ENCODE assay signal across 25 mouse cellular contexts in genomic region chr11:11667922-11668290, GRCm38 (mm10). TPM values are rescaled to one million over a fixed set of nuclear protein-coding genes. Genes with fewer than 3 reads are reported as not detected.
DNase-seq lines count a peak whose midpoint lies in the region; ATAC-seq and TF ChIP-seq lines count a peak whose summit lies in the region.
"Had no signal": no experiment of that assay in that cellular context is flagged by ENCODE, and none has a peak within 500 bp of the region (broad histone marks: within the 10 kb centered on the region; RNA-seq: fewer than 3 reads in every experiment).

No protein-coding gene starts in this region.

- intact Hi-C loops in left cerebral cortex, postnatal 36 days (cut with DNase I), result no loop called here

- no peaks in the 10 kb centered on the region for H3K9me3 ChIP-seq in forebrain, embryonic 13.5 days (replicated peaks)
- H3K9me3 ChIP-seq: midbrain, embryonic 12.5 days; stomach, embryonic 15.5 days had no signal

- H3K27ac ChIP-seq in liver, adult 2 months (replicated peaks; ENCODE audit: insufficient read depth, low read depth, low read length), result 0 out of 2 replicates have a peak overlapping the region, but pooled peaks have one; percentile 39
- peak overlapping the region; percentile 46; the same call in 1 of the 2 replicates for H3K27ac ChIP-seq in cortical plate, adult 2 months (ENCODE audit: insufficient read depth, low read length)
- H3K27ac ChIP-seq in forebrain, embryonic 13.5 days, result no peak overlapping the region
- H3K27ac ChIP-seq: midbrain, embryonic 12.5 days; stomach, embryonic 15.5 days had no signal

- no peak for DNase-seq in liver, adult 2 months (ENCODE audit: extremely low read depth, low read depth, low spot score)
- no peak for DNase-seq in liver
- peak; percentile 63 for DNase-seq in thymus, postnatal 4 days
- no peak for DNase-seq in kidney, postnatal 4 days
- no peak for DNase-seq in left cerebral cortex, postnatal 36 days (ENCODE audit: low spot score in 2 of 2)
- DNase-seq: cerebellum, adult 2 months; forebrain, postnatal 0 days; kidney, adult 9 months; kidney, postnatal 36 days; lung, adult 2 months; lung, postnatal 36 days had no signal

- ATAC-seq in megakaryocyte progenitor cell, adult 5-6 weeks (replicated peaks; ENCODE audit: poor library complexity), result peak; percentile 26
- ATAC-seq in forebrain, embryonic 13.5 days, result no peak
- ATAC-seq: forebrain, postnatal 0 days; Patski had no signal

- TF ChIP-seq CTCF in liver, adult 2 months (IDR thresholded peaks at IDR 0.05; ENCODE audit: low read depth, low read length), result no peak
- TF ChIP-seq CTCF in cortical plate, adult 2 months (IDR thresholded peaks at IDR 0.05; ENCODE audit: extremely low read depth, insufficient read depth, low read length), result no peak

- H3K9ac ChIP-seq in liver, adult 2 months (ENCODE audit: low read depth, low read length), result no peak overlapping the region
- no peak overlapping the region for H3K9ac ChIP-seq in forebrain, embryonic 13.5 days
- H3K9ac ChIP-seq: forebrain, postnatal 0 days; midbrain, embryonic 12.5 days; stomach, embryonic 15.5 days had no signal

- no peaks in the 10 kb centered on the region for H3K36me3 ChIP-seq in liver, adult 2 months (ENCODE audit: control insufficient read depth, insufficient read depth, low read length)
- H3K36me3 ChIP-seq in forebrain, embryonic 13.5 days (ENCODE audit: poor library complexity, severe bottlenecking), result no peaks in the 10 kb centered on the region
- H3K36me3 ChIP-seq: midbrain, embryonic 12.5 days; stomach, embryonic 15.5 days had no signal

- no peaks in the 10 kb centered on the region for H3K79me2 ChIP-seq in liver, adult 2 months (ENCODE audit: control insufficient read depth, insufficient read depth, low read length)

- H3K4me3 ChIP-seq in liver, adult 2 months (ENCODE audit: insufficient read depth, low read depth, low read length), result no peak overlapping the region
- no peak overlapping the region for H3K4me3 ChIP-seq in cortical plate, adult 2 months (ENCODE audit: insufficient read depth, low read length)
- H3K4me3 ChIP-seq in forebrain, embryonic 13.5 days, result no peak overlapping the region
- H3K4me3 ChIP-seq: midbrain, embryonic 12.5 days; myocyte; stomach, embryonic 15.5 days had no signal

- no peaks in the 10 kb centered on the region; the same call in 1 of the 2 replicates for H3K4me1 ChIP-seq in liver, adult 2 months (ENCODE audit: control insufficient read depth, insufficient read depth, low read length)
- H3K4me1 ChIP-seq in cortical plate, adult 2 months (ENCODE audit: control insufficient read depth, insufficient read depth, low read length), result no peaks in the 10 kb centered on the region
- no peaks in the 10 kb centered on the region for H3K4me1 ChIP-seq in forebrain, embryonic 13.5 days
- H3K4me1 ChIP-seq: midbrain, embryonic 12.5 days; stomach, embryonic 15.5 days had no signal

- H3K27me3 ChIP-seq in liver, adult 2 months (ENCODE audit: control insufficient read depth, insufficient read depth, low read length), result no peaks in the 10 kb centered on the region
- no peaks in the 10 kb centered on the region for H3K27me3 ChIP-seq in forebrain, embryonic 13.5 days
- H3K27me3 ChIP-seq: midbrain, embryonic 12.5 days; stomach, embryonic 15.5 days had no signal

- no peak overlapping the region for H3K4me2 ChIP-seq in forebrain, embryonic 13.5 days
- H3K4me2 ChIP-seq: midbrain, embryonic 12.5 days; stomach, embryonic 15.5 days had no signal

- 93% methylated on average over 3 of the region's 3 CpGs for WGBS in liver, adult 2 months
- 90% methylated on average over 3 of the region's 3 CpGs for WGBS in forebrain, embryonic 13.5 days

- TF ChIP-seq POLR2A in liver, adult 2 months (IDR thresholded peaks at IDR 0.05; ENCODE audit: extremely low read depth, insufficient read depth, low read length), result no peak
- no peak for TF ChIP-seq POLR2A in cortical plate, adult 2 months (IDR thresholded peaks at IDR 0.05; ENCODE audit: extremely low read depth, insufficient read depth, low read length)

RNA-seq across cellular contexts. Expression of gene Ikzf1, which starts 16.9 kb away (rescaled TPM):
- total RNA-seq in liver, adult 2 months (2014; rRNA removed), result 1.2 and 1.9 TPM in 2 replicates
- polyA plus RNA-seq in liver, adult 2 months (2012; rRNA removed), result 3.3 and 3.5 TPM in 2 replicates
- polyA plus RNA-seq in cortical plate, adult 2 months (2012; rRNA removed), result 3.3 and 3.7 TPM in 2 replicates
- total RNA-seq in megakaryocyte progenitor cell, adult 5-6 weeks (2015), result 155 and 160 TPM in 2 replicates
- total RNA-seq in megakaryocyte progenitor cell, adult 5-6 weeks (2017), result 58.3 and 84.0 TPM in 2 replicates
- polyA plus RNA-seq in forebrain, embryonic 13.5 days (2015; fragmentation: Nextera tagmentation; extraction: Ambion mirVana), result 0.63 TPM in 2 replicates
- total RNA-seq in left cerebral cortex, postnatal 36 days (2021), result 1 to 10 TPM; 2.7 to 3.7 TPM
- polyA plus RNA-seq: Patski had no signal

RNA-seq across cellular contexts. Expression of gene 4930512M02Rik, which starts 40.3 kb away (rescaled TPM):
- not detected in 2 replicates for total RNA-seq in liver, adult 2 months (2014; rRNA removed)
- polyA plus RNA-seq in liver, adult 2 months (2012; rRNA removed), result not detected in 2 replicates
- not detected in 2 replicates for polyA plus RNA-seq in cortical plate, adult 2 months (2012; rRNA removed)
- total RNA-seq in megakaryocyte progenitor cell, adult 5-6 weeks (2015), result not detected in 2 replicates
- total RNA-seq in megakaryocyte progenitor cell, adult 5-6 weeks (2017), result not detected in 2 replicates
- not detected in 2 replicates for polyA plus RNA-seq in forebrain, embryonic 13.5 days (2015; fragmentation: Nextera tagmentation; extraction: Ambion mirVana)
- total RNA-seq in left cerebral cortex, postnatal 36 days (2021), result not detected
- total RNA-seq: forebrain, postnatal 0 days; gastrocnemius, adult 18-20 months; left cerebral cortex, adult 18-20 months had no signal
- polyA plus RNA-seq: cerebellum, adult 2 months; embryonic facial prominence, embryonic 11.5 days; forebrain, postnatal 0 days; gonadal fat pad, adult 2 months; heart, embryonic 14.5 days; hindbrain, embryonic 11.5 days; limb, embryonic 11.5 days; lung, adult 2 months; midbrain, embryonic 12.5 days; myocyte; Patski; stomach, embryonic 15.5 days had no signal

Comparison
In these comparisons a context has a peak if more than half of its experiments do, and no peak if none do; other contexts are left out.
1. RNA of gene Ikzf1, which starts 16.9 kb away (total RNA-seq): 58.3 to 160 TPM in megakaryocyte progenitor cell, adult 5-6 weeks; 2.7 to 3.7 TPM in left cerebral cortex, postnatal 36 days and 1.2 to 1.9 TPM in liver, adult 2 months; every median in the first group is over 10 times any median in the second.